Mouse (Mus musculus) cerebellum, adult 8-10 months (tissue): ENCODE results near the gene Parp16.
"Not testable (repeated sequence)": the region's sequence is repeated elsewhere in the genome, so short reads cannot be mapped to it uniquely, and the experiment has no call there.

Experiments
- DNase-seq: peaks from one replicate; pipeline ENCODE4 v3.0.0; 2022

Gene Parp16

GRCm38 (mm10) chr9:65214425-65214777 is 19.2 kb downstream of the Parp16 start:
- no peak for DNase-seq

GRCm38 (mm10) chr9:65214778-65215493 is 19.8 kb downstream of the Parp16 start:
- peak; percentile 90 for DNase-seq

GRCm38 (mm10) chr9:65215494-65216126 is 20.5 kb downstream of the Parp16 start:
- no peak for DNase-seq

- no peak for DNase-seq
Observed at GRCm38 (mm10) chr9:65216972-65217371, 21.8 kb downstream of the Parp16 start.

GRCm38 (mm10) chr9:65217661-65218060 is 22.5 kb downstream of the Parp16 start:
- DNase-seq: no peak

- no peak for DNase-seq
Observed at GRCm38 (mm10) chr9:65218916-65219315, 23.8 kb downstream of the Parp16 start.

- DNase-seq: not testable (repeated sequence)
Observed at GRCm38 (mm10) chr9:65220398-65220797, 25.2 kb downstream of the Parp16 start.

- no peak for DNase-seq
Observed at GRCm38 (mm10) chr9:65223927-65224326, 28.8 kb downstream of the Parp16 start.

GRCm38 (mm10) chr9:65225795-65226194 is 30.6 kb downstream of the Parp16 start:
- no peak for DNase-seq

GRCm38 (mm10) chr9:65230250-65230649 is 35.1 kb downstream of the Parp16 start:
- DNase-seq: no peak

- no peak for DNase-seq
Observed at GRCm38 (mm10) chr9:65231284-65231683, 36.1 kb downstream of the Parp16 start.

GRCm38 (mm10) chr9:65233243-65233985 is 38.3 kb downstream of the Parp16 start:
- DNase-seq: no peak

- no peak for DNase-seq
Observed at GRCm38 (mm10) chr9:65234734-65235133, 39.6 kb downstream of the Parp16 start.

- no peak for DNase-seq
Observed at GRCm38 (mm10) chr9:65235601-65236000, 40.4 kb downstream of the Parp16 start.

- no peak for DNase-seq
Observed at GRCm38 (mm10) chr9:65237616-65238015, 42.5 kb downstream of the Parp16 start.

- no peak for DNase-seq
Observed at GRCm38 (mm10) chr9:65238191-65238760, 43.1 kb downstream of the Parp16 start.

- no peak for DNase-seq
Observed at GRCm38 (mm10) chr9:65239176-65239575, 44.0 kb downstream of the Parp16 start.

- DNase-seq: no peak
Observed at GRCm38 (mm10) chr9:65239731-65240130, 44.6 kb downstream of the Parp16 start.

- no peak for DNase-seq
Observed at GRCm38 (mm10) chr9:65240587-65240986, 45.4 kb downstream of the Parp16 start.

GRCm38 (mm10) chr9:65241973-65242372 is 46.8 kb downstream of the Parp16 start:
- no peak for DNase-seq

- no peak for DNase-seq
Observed at GRCm38 (mm10) chr9:65243249-65243648, 48.1 kb downstream of the Parp16 start.

- DNase-seq: no peak
Observed at GRCm38 (mm10) chr9:65244036-65244806, 49.1 kb downstream of the Parp16 start.
